Mouse (Mus musculus) forebrain, embryonic 15.5 days (tissue): ENCODE data around the gene Cfap36. TPM values are rescaled to one million over a fixed set of nuclear protein-coding genes. Genes with fewer than 3 reads are reported as not detected.

Source experiments
- ATAC-seq: fragments of 200-750 bp; cut with Nextera tagmentation; replicated peaks from 2 replicates; pipeline ENCODE4 v1.8.0; 2017; ENCODE audit warnings: mild to moderate bottlenecking, moderate TSS enrichment, moderate library complexity
- H3K27ac ChIP-seq: fragments of 300-500 bp; sonication (generic); replicated peaks from 2 replicates; pipeline ENCODE4 v1.5.1; 2015; ENCODE audit warnings: mild to moderate bottlenecking, inconsistent platforms
- H3K27me3 ChIP-seq: fragments of 300-500 bp; sonication (generic); 2 replicates; pipeline ENCODE4 v1.6.1; 2015; ENCODE audit warnings: inconsistent platforms
- H3K36me3 ChIP-seq: fragments of 300-500 bp; sonication (generic); 2 replicates; pipeline ENCODE4 v1.6.1; 2015; ENCODE audit warnings: mild to moderate bottlenecking, inconsistent platforms
- H3K4me1 ChIP-seq: fragments of 300-500 bp; sonication (generic); 2 replicates; pipeline ENCODE4 v1.6.1; 2015; ENCODE audit warnings: inconsistent platforms
- H3K4me2 ChIP-seq: fragments of 300-500 bp; sonication (generic); replicated peaks from 2 replicates; pipeline ENCODE4 v1.6.1; 2015; ENCODE audit warnings: mild to moderate bottlenecking, inconsistent platforms
- H3K4me3 ChIP-seq: fragments of 300-500 bp; sonication (generic); 2 replicates; pipeline ENCODE4 v1.5.1; 2015; ENCODE audit warnings: mild to moderate bottlenecking, inconsistent platforms
- H3K9ac ChIP-seq: fragments of 300-500 bp; sonication (generic); replicated peaks from 2 replicates; pipeline ENCODE4 v1.6.1; 2015; ENCODE audit warnings: mild to moderate bottlenecking, inconsistent platforms
- H3K9me3 ChIP-seq: fragments of 300-500 bp; sonication (generic); 2 replicates; pipeline ENCODE4 v1.6.1; 2016; ENCODE audit warnings: inconsistent platforms
- WGBS: fragments of 180-500 bp; shearing (Covaris S2); methylation state at CpG from one replicate; pipeline ENCODE4 v1.1.7; 2015; ENCODE audit warnings: mixed read lengths; 5-methylcytosine and 5-hydroxymethylcytosine counted together
- polyA plus RNA-seq: library from polyadenylated mRNA; unstranded; fragments of >200 nt; fragmentation: Nextera tagmentation; extraction: Ambion mirVana; gene quantifications from 2 replicates; pipeline ENCODE4 v1.2.1, GENCODE M21; 2015

Cfap36 gene
- polyA plus RNA-seq: 89.8 and 98.0 TPM in 2 replicates

DNA sequence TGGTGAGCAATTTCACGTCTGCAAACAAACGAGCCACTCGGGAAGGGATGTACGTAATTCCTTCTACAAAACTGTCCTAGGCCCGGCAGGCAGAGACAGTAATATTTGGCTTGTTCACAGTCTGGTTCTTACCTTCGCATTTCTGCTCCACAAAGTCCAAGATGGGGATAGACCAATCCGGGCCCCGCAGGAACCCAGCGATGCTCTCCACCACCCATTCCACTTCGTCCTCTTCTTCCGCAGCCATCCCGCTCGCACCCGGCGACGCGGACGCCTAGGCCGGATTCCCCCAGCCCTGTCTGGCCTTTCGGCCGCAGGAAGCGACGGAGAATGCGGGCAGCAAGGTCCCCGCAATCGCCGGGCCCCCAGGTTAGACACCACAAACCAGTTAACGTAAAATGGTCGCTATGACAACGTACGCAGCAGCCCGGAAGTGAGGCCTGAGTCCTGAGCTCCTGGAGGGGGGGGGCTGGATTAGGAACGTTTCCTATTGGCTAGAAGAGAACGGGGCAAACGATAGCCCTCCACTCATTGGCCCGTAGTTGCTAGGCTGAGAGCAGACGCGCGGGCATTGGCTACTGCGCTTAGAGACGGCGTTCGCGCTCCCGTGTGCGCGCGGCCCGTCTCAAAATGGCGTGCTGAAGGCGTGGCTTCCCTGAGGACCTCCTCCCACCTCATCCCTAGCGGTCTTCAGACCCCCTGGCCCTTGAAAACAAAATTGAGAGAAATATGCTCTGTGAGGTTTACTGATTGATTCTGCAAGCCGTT is at the start of gene Cfap36:
TSS of gene Cfap36 (minus strand) at position 527 of the 768 bp plus-strand sequence.
- Histone ChIP-seq H3K27me3 (no peaks in the 10 kb centered on the region), H3K9ac (peak within 1 kb of the TSS; percentile 66), H3K27ac (peak within 1 kb of the TSS; percentile 82), H3K4me3 (peak within 1 kb of the TSS; percentile 65), H3K36me3 (peaks cover 12% of the 10 kb centered on the region), H3K4me2 (peak within 1 kb of the TSS; percentile 78), H3K9me3 (no peaks in the 10 kb centered on the region), H3K4me1 (peaks cover 27% of the 10 kb centered on the region)
- ATAC-seq: peak; percentile 100
- WGBS: under 1% methylated on average over 53 of the region's 53 CpGs

DNA sequence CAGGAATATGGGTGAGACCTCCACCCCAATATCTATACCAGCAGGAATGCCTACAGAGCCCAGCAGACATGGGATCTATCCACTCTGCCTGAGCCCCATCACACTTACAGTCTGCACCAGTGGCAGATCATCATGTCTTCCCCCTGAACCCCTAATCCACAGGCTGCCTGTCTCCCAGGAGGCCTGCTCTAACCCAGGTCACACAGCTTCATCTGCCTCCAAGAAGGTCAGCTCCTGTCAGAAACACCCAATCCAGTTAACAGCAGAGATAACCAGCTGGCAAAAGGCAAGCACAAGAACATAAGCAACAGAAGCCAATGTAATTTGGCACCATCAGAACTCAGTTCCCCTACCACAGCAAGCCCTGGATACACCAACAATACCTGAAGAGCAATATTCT is 40.1 kb upstream of the Cfap36 start:
- no peak overlapping the region for H3K4me2 ChIP-seq
- H3K36me3 ChIP-seq: no peaks in the 10 kb centered on the region
- no peak overlapping the region for H3K4me3 ChIP-seq
- H3K27me3 ChIP-seq: no peaks in the 10 kb centered on the region
- no peaks in the 10 kb centered on the region for H3K4me1 ChIP-seq
- no peak for ATAC-seq
- no peak overlapping the region for H3K27ac ChIP-seq
- H3K9ac ChIP-seq: no peak overlapping the region
- H3K9me3 ChIP-seq: no peaks in the 10 kb centered on the region; the same call in 1 of the 2 replicates

DNA sequence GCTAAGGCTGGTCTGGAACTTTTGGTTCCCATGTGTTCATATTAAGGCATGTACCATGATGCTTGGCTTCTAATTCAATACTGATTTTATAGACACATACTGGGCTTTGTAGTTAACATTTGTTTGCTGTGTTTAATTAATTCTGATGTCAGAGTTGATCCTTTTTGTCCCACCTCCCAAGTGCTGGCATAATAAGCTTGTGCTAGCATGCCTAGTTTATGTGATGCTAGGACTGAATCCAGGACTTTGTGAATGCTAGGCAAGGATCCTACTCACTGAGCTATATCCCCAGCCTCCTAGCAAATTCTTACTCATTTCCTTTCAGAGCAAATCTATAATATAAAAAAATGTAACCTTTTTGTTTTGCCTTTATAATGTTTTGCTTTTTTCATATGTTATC is 38.8 kb upstream of the Cfap36 start:
- Histone ChIP-seq H3K27me3 (no peaks in the 10 kb centered on the region), H3K27ac (no peak overlapping the region), H3K9ac (no peak overlapping the region), H3K4me3 (no peak overlapping the region), H3K4me1 (no peaks in the 10 kb centered on the region), H3K4me2 (no peak overlapping the region), H3K36me3 (no peaks in the 10 kb centered on the region), H3K9me3 (no peaks in the 10 kb centered on the region; the same call in 1 of the 2 replicates)
- peak; percentile 79 for ATAC-seq

DNA sequence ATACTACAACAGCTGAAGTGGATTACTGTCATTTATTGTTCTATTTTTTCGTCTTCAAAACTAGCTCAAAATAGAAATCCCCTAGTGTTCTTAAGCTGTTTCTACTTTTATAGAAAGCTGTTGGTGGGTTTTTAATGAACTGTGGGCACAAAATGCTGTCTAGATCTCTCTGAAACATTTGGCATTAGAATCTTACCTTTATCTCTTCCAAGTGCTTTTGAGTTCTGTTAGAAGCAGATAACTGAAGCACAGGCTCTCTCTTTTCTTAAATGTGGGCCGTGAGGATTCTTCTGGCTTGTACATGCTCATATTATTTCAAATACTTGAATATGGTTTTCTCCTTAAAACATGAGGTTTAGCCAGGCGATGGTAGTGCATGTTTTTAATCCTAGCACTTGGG is 27.5 kb upstream of the Cfap36 start:
- no peaks in the 10 kb centered on the region for H3K4me1 ChIP-seq
- no peak overlapping the region for H3K4me3 ChIP-seq
- no peaks in the 10 kb centered on the region for H3K9me3 ChIP-seq
- H3K9ac ChIP-seq: no peak overlapping the region
- no peak overlapping the region for H3K27ac ChIP-seq
- 76% methylated on average over 3 of the region's 3 CpGs for WGBS
- H3K27me3 ChIP-seq: no peaks in the 10 kb centered on the region
- no peak overlapping the region for H3K4me2 ChIP-seq
- no peak for ATAC-seq
- no peaks in the 10 kb centered on the region for H3K36me3 ChIP-seq

DNA sequence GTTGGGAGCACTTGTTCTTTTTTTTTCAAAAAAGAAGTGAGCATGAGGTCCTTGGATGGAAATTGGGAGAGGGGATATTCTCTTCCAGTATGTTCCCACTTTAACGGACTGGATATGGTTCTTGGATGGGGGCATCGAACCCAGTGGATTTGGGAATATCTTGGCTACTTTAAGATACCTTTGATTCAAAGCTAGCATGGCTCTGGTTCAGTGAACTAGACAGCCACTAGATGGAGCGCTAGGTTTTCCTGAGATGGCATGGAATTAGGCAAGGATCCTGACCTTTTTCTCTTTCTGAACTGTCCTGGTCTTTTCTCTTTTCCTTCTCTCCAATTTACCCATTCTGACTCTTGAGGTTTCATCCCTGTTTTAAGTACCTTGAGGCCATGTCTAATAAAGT is 20.6 kb upstream of the Cfap36 start:
- Histone ChIP-seq H3K36me3 (no peaks in the 10 kb centered on the region), H3K9ac (no peak overlapping the region), H3K4me3 (no peak overlapping the region), H3K4me1 (no peaks in the 10 kb centered on the region), H3K9me3 (no peaks in the 10 kb centered on the region), H3K27ac (no peak overlapping the region), H3K4me2 (no peak overlapping the region), H3K27me3 (no peaks in the 10 kb centered on the region)
- peak; percentile 57; the same call in 1 of the 2 replicates for ATAC-seq
- 23% methylated on average over 3 of the region's 3 CpGs for WGBS

DNA sequence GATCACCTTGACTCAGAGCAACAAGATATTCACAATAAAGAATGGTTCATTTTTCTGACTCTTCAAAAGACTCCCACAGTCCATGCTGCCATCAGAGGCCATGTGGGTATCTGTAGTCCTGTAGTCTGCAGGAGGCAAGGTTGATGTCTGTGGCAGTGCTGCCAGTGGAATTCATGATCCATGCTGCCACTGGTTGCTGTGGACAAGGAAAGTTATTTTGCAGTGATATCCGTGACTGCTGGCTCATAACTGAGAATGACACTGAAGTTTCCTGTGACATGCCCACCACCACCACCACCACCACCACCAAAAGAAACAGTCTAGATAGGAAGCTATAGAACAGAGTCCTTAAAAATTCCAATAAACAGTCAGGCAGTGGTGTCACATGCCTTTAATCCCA is 7.4 kb upstream of the Cfap36 start:
- no peak for ATAC-seq
- no peaks in the 10 kb centered on the region for H3K9me3 ChIP-seq
- no peaks in the 10 kb centered on the region for H3K4me1 ChIP-seq
- no peaks in the 10 kb centered on the region for H3K36me3 ChIP-seq
- H3K9ac ChIP-seq: no peak overlapping the region
- WGBS: 87% methylated on average over 1 of the region's 1 CpGs
- no peak overlapping the region for H3K27ac ChIP-seq
- no peak overlapping the region for H3K4me3 ChIP-seq
- no peak overlapping the region for H3K4me2 ChIP-seq
- no peaks in the 10 kb centered on the region for H3K27me3 ChIP-seq

DNA sequence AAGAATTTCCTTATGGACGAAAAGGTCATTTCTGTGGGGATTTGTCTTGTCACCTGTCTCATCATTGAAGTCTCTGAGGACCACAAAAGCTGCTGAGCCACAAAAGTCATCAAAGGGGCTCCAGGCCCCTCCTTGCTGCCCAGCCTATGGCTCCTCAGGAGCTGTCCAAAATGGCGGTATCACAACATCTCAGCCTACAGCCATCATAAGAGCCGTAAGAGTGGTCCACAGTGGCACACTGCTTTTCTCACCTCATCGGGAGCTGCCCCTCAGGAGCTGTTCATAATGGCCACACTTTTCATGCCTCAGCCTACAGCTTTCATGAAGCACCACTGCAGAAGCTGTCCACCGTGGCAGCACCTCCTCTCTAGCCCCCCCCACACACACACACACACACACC is 1.2 kb upstream of the Cfap36 start:
- Histone ChIP-seq H3K9ac (no peak overlapping the region), H3K9me3 (no peaks in the 10 kb centered on the region), H3K27me3 (no peaks in the 10 kb centered on the region), H3K4me3 (no peak overlapping the region), H3K4me1 (peaks cover 27% of the 10 kb centered on the region), H3K4me2 (no peak overlapping the region), H3K27ac (no peak overlapping the region), H3K36me3 (peaks cover 5% of the 10 kb centered on the region; the same call in 1 of the 2 replicates)
- WGBS: 98% methylated on average over 5 of the region's 5 CpGs
- ATAC-seq: no peak

DNA sequence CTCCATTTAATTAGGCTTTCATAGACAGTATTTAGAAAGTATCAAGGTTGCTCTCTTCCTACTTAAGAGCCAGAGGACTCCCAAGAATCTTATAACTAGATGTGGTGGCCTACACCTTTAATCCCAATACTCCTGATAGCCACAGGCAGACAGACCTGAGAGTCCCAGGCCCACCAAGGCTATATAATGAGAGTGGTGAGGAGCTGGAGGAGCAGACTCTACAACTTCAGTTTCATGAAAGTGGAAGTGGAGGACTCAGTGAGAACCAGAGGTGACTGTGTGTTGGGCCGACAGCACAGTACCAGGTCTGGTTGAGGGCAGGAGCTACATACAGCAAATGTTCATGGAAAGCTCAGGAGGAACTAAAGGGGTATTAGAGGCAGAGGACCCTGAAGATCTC is 516 bp upstream of the Cfap36 start:
- WGBS: 100% methylated on average over 1 of the region's 1 CpGs
- Histone ChIP-seq H3K9me3 (no peaks in the 10 kb centered on the region), H3K4me2 (peak overlapping the region; percentile 45), H3K36me3 (peaks cover 7% of the 10 kb centered on the region), H3K9ac (no peak overlapping the region), H3K27me3 (no peaks in the 10 kb centered on the region), H3K4me1 (peaks cover 27% of the 10 kb centered on the region), H3K27ac (peak overlapping the region; percentile 38; the same call in 1 of the 2 replicates), H3K4me3 (peak overlapping the region; percentile 65)
- ATAC-seq: peak; percentile 28

DNA sequence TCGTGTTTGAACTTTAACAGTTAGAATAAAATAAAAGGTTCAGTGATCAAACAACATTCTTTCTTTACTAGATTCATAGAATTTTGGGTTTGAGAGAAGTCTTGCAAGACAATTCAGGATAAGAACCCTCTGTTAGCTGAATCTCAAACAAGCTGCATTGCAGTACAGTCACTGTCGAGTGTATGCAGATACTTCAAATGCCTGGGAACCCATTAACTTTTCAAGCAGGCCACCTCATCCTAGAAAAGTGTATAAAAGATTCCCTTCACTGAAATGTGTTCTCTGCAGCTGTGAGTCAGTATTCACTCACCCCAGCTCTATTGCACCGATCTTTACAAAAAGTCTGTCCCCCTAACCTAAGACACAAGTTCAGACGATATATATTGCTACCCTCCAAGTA is 1.2 kb downstream of the Cfap36 start:
- ATAC-seq: no peak
- H3K4me2 ChIP-seq: peak overlapping the region; percentile 78

DNA sequence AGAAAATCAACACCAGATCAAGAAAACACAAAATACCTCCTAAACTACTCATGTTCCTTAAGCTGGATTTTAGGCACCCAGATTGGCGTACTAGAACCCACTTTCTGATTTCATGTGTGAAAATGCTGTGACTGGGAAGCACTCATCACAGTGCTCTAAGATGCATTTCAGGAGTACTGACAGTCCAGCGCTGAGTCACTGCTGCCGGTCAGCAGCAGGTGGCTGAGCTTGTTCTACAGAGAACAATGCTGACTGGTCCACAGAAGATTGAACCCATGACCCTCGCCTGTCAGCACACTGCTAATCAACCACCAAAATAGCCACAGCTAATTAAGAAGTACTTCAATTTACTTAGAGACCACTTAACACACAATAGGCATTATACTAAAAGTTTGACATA is 5.2 kb downstream of the Cfap36 start:
- peaks cover 21% of the 10 kb centered on the region for H3K36me3 ChIP-seq
- H3K4me3 ChIP-seq: no peak overlapping the region
- H3K27ac ChIP-seq: no peak overlapping the region
- peaks cover 24% of the 10 kb centered on the region for H3K4me1 ChIP-seq
- no peak for ATAC-seq
- no peak overlapping the region for H3K4me2 ChIP-seq
- H3K27me3 ChIP-seq: no peaks in the 10 kb centered on the region
- H3K9ac ChIP-seq: no peak overlapping the region
- H3K9me3 ChIP-seq: no peaks in the 10 kb centered on the region
- WGBS: 37% methylated on average over 4 of the region's 4 CpGs

More for the DNA sequence above, 1.2 kb downstream of the Cfap36 start:
- Histone ChIP-seq H3K36me3 (peaks cover 18% of the 10 kb centered on the region), H3K4me1 (peaks cover 27% of the 10 kb centered on the region), H3K9ac (peak overlapping the region; percentile 66; the same call in 1 of the 2 replicates), H3K27ac (no peak overlapping the region), H3K4me3 (peak overlapping the region; percentile 65), H3K27me3 (no peaks in the 10 kb centered on the region), H3K9me3 (no peaks in the 10 kb centered on the region)
- WGBS: 67% methylated on average over 4 of the region's 4 CpGs

DNA sequence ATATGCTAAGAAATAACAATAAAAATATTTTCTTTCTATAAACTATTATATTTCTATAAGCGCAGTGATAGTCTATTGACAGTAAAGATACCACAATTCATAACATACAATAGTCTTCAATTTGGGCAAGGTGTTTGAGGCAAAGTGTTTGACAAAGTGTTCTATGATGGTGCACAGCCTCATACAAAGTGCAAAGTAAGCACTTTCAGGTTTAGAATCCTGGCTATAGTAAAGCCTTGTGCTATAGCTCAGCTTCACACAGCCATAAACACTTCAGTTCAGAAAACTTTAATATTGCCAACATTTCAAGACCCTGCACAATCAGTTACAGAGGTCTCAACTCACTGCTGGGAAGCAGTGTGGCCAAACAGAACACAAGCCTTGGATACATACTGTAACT is 7.9 kb downstream of the Cfap36 start:
- Histone ChIP-seq H3K36me3 (peaks cover 20% of the 10 kb centered on the region), H3K27me3 (no peaks in the 10 kb centered on the region), H3K9me3 (no peaks in the 10 kb centered on the region), H3K4me2 (no peak overlapping the region), H3K4me1 (peaks cover 1% of the 10 kb centered on the region; the same call in 1 of the 2 replicates), H3K27ac (no peak overlapping the region), H3K4me3 (no peak overlapping the region), H3K9ac (no peak overlapping the region)
- no peak for ATAC-seq
- 97% methylated on average over 1 of the region's 1 CpGs for WGBS

DNA sequence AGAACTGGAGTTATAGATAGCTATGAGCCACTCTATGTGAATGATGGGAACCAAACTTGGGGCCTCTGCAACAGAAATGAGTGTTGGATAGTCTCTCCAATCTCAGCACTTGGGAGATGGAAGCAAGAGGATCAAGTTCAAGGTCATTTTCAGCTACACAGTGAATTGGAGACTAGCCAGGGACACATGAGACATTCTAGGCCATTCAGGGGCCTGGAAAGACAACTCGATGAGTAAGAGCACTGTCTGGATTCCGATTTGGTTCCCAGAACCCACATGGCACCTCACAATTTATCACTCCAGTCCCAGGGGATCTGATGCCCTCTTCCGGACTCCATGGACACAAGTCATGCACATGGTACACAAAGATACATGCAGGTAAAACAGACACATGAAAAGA is 8.7 kb downstream of the Cfap36 start:
- WGBS: 96% methylated on average over 3 of the region's 3 CpGs
- no peak for ATAC-seq
- H3K4me1 ChIP-seq: no peaks in the 10 kb centered on the region
- no peak overlapping the region for H3K4me2 ChIP-seq
- no peaks in the 10 kb centered on the region for H3K9me3 ChIP-seq
- no peaks in the 10 kb centered on the region for H3K27me3 ChIP-seq
- no peak overlapping the region for H3K27ac ChIP-seq
- peaks cover 18% of the 10 kb centered on the region for H3K36me3 ChIP-seq
- H3K4me3 ChIP-seq: no peak overlapping the region
- H3K9ac ChIP-seq: no peak overlapping the region

DNA sequence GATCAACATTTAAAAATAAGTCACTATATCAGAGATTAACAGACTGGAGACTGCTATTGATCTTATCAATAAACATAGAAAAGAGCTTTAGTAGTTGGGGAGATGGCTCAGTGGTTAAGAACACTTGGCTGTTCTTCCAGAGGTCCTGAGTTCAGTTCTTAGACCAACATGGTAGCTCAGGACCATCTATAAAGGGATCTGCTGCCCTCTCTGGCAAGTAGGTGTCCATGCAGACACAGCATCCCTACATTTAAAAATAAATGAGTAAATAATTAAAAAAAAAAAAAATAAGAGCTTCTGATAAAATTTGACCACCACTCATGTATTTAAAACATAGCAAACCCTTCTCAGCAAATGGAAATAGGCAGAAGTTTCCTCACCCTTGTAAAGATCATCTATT is 9.2 kb downstream of the Cfap36 start:
- Histone ChIP-seq H3K4me3 (no peak overlapping the region), H3K36me3 (peaks cover 15% of the 10 kb centered on the region), H3K4me2 (no peak overlapping the region), H3K9me3 (no peaks in the 10 kb centered on the region), H3K27me3 (no peaks in the 10 kb centered on the region), H3K27ac (no peak overlapping the region), H3K9ac (no peak overlapping the region), H3K4me1 (no peaks in the 10 kb centered on the region)
- no peak for ATAC-seq
